Mouse (Mus musculus): ENCODE measurements around the gene Necab2.

The Necab2 gene

GRCm38 (mm10) chr8:119449627-119450026, 3.1 kb downstream of the Necab2 start:
- no peaks in the 10 kb centered on the region for H3K9me3 ChIP-seq (ENCODE audit: low read length)
- H3K27me3 ChIP-seq (ENCODE audit: insufficient read depth, low read length), result peaks cover 59% of the 10 kb centered on the region
- TF ChIP-seq POU5F1 (IDR thresholded peaks at IDR 0.05; ENCODE audit: borderline replicate concordance, low read length) (no peak), CTCF (conservative IDR thresholded peaks at IDR 0.05; ENCODE audit: low read length) (no peak), NANOG (IDR thresholded peaks at IDR 0.05; ENCODE audit: borderline replicate concordance, low read length) (no peak)
- H3K4me1 ChIP-seq (replicated peaks; ENCODE audit: low read depth, low read length), result peaks cover 44% of the 10 kb centered on the region
- no peak overlapping the region for H3K4me3 ChIP-seq (replicated peaks; ENCODE audit: low read length)
- no peaks in the 10 kb centered on the region for H3K36me3 ChIP-seq (ENCODE audit: insufficient read depth, low read length)

DNA sequence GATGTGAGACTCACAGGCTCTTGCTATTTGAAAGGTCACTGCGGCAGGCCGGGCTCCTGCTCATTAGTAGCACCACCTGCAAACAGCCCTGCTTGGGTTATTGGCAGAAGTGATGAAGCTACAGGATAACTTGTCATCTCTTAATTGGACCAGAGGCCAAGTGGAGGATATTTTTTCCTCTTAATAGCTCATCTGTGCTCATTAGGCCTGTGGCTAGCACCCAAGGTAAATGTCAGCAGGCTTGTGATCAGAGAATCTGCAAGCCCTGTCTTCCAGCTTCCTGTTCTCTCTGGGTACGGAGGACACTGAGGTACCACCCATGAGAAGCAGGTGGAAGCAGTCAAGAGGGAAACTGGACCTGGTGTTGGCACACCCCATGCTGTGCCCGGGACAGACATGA, 4.6 kb downstream of the Necab2 start:
- Histone ChIP-seq H3K4me3 (replicated peaks; ENCODE audit: low read length) (no peak overlapping the region), H3K9me3 (ENCODE audit: low read length) (no peaks in the 10 kb centered on the region), H3K4me1 (replicated peaks; ENCODE audit: low read depth, low read length) (peaks cover 33% of the 10 kb centered on the region), H3K36me3 (ENCODE audit: insufficient read depth, low read length) (no peaks in the 10 kb centered on the region), H3K27me3 (ENCODE audit: insufficient read depth, low read length) (peaks cover 45% of the 10 kb centered on the region)
- no peak for TF ChIP-seq POU5F1 (IDR thresholded peaks at IDR 0.05; ENCODE audit: borderline replicate concordance, low read length)
- no peak for TF ChIP-seq CTCF (conservative IDR thresholded peaks at IDR 0.05; ENCODE audit: low read length)
- TF ChIP-seq NANOG (IDR thresholded peaks at IDR 0.05; ENCODE audit: borderline replicate concordance, low read length), result no peak

- peaks cover 22% of the 10 kb centered on the region for H3K4me1 ChIP-seq (replicated peaks; ENCODE audit: low read depth, low read length)
- no peaks in the 10 kb centered on the region for H3K36me3 ChIP-seq (ENCODE audit: insufficient read depth, low read length)
- H3K4me3 ChIP-seq (replicated peaks; ENCODE audit: low read length), result no peak overlapping the region
- H3K27me3 ChIP-seq (ENCODE audit: insufficient read depth, low read length), result peaks cover 33% of the 10 kb centered on the region
- TF ChIP-seq CTCF (conservative IDR thresholded peaks at IDR 0.05; ENCODE audit: low read length) (no peak), POU5F1 (IDR thresholded peaks at IDR 0.05; ENCODE audit: borderline replicate concordance, low read length) (no peak), NANOG (IDR thresholded peaks at IDR 0.05; ENCODE audit: borderline replicate concordance, low read length) (no peak)
- H3K9me3 ChIP-seq (ENCODE audit: low read length), result no peaks in the 10 kb centered on the region
Measured at GRCm38 (mm10) chr8:119452919-119453318, 6.4 kb downstream of the Necab2 start.

DNA sequence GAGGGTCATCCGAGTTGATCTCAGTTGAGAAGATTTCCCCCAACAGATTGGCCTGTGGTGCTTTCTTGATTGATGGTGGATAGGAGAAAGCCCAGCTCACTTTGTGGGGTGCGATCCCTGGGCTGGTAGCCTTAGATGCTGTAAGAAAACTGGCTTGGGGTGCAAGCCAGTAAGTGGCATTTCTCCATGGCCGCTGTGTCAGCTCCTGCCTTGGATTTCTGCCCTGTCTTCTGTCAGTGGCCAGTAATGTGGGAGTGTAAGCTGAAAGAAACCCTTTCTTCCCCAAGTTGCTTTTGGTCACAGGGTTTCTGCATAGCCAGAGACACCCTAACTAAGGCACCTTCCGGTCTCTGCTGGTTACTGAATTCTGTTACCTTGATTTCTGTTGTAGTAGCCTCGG, 9.5 kb downstream of the Necab2 start:
- Histone ChIP-seq H3K27me3 (ENCODE audit: insufficient read depth, low read length) (peaks cover 10% of the 10 kb centered on the region; the same call in 1 of the 2 replicates), H3K36me3 (ENCODE audit: insufficient read depth, low read length) (no peaks in the 10 kb centered on the region), H3K4me1 (replicated peaks; ENCODE audit: low read depth, low read length) (peaks cover 10% of the 10 kb centered on the region; the same call in 1 of the 2 replicates), H3K4me3 (replicated peaks; ENCODE audit: low read length) (no peak overlapping the region), H3K9me3 (ENCODE audit: low read length) (no peaks in the 10 kb centered on the region)
- TF ChIP-seq NANOG (IDR thresholded peaks at IDR 0.05; ENCODE audit: borderline replicate concordance, low read length) (no peak), CTCF (conservative IDR thresholded peaks at IDR 0.05; ENCODE audit: low read length) (no peak), POU5F1 (IDR thresholded peaks at IDR 0.05; ENCODE audit: borderline replicate concordance, low read length) (no peak)

GRCm38 (mm10) chr8:119459724-119460123, 13.2 kb downstream of the Necab2 start:
- TF ChIP-seq POU5F1 (IDR thresholded peaks at IDR 0.05; ENCODE audit: borderline replicate concordance, low read length) (no peak), NANOG (IDR thresholded peaks at IDR 0.05; ENCODE audit: borderline replicate concordance, low read length) (no peak), CTCF (conservative IDR thresholded peaks at IDR 0.05; ENCODE audit: low read length) (no peak)
- Histone ChIP-seq H3K9me3 (ENCODE audit: low read length) (no peaks in the 10 kb centered on the region), H3K4me1 (replicated peaks; ENCODE audit: low read depth, low read length) (peaks cover 22% of the 10 kb centered on the region; the same call in 1 of the 2 replicates)

GRCm38 (mm10) chr8:119461356-119461755, 14.8 kb downstream of the Necab2 start:
- Histone ChIP-seq H3K27me3 (ENCODE audit: insufficient read depth, low read length) (peaks cover 17% of the 10 kb centered on the region), H3K36me3 (ENCODE audit: insufficient read depth, low read length) (no peaks in the 10 kb centered on the region), H3K9me3 (ENCODE audit: low read length) (no peaks in the 10 kb centered on the region), H3K4me1 (replicated peaks; ENCODE audit: low read depth, low read length) (peaks cover 38% of the 10 kb centered on the region), H3K4me3 (replicated peaks; ENCODE audit: low read length) (no peak overlapping the region)
- TF ChIP-seq NANOG (IDR thresholded peaks at IDR 0.05; ENCODE audit: borderline replicate concordance, low read length) (no peak), POU5F1 (IDR thresholded peaks at IDR 0.05; ENCODE audit: borderline replicate concordance, low read length) (no peak), CTCF (conservative IDR thresholded peaks at IDR 0.05; ENCODE audit: low read length) (no peak)

More at GRCm38 (mm10) chr8:119459724-119460123, 13.2 kb downstream of the Necab2 start:
- Histone ChIP-seq H3K4me3 (replicated peaks; ENCODE audit: low read length) (no peak overlapping the region), H3K27me3 (ENCODE audit: insufficient read depth, low read length) (peaks cover 11% of the 10 kb centered on the region), H3K36me3 (ENCODE audit: insufficient read depth, low read length) (no peaks in the 10 kb centered on the region)

GRCm38 (mm10) chr8:119463709-119464108, 17.2 kb downstream of the Necab2 start:
- TF ChIP-seq POU5F1 (IDR thresholded peaks at IDR 0.05; ENCODE audit: borderline replicate concordance, low read length) (no peak), CTCF (conservative IDR thresholded peaks at IDR 0.05; ENCODE audit: low read length) (no peak), NANOG (IDR thresholded peaks at IDR 0.05; ENCODE audit: borderline replicate concordance, low read length) (no peak)
- no peak overlapping the region for H3K4me3 ChIP-seq (replicated peaks; ENCODE audit: low read length)
- H3K9me3 ChIP-seq (ENCODE audit: low read length), result no peaks in the 10 kb centered on the region
- H3K36me3 ChIP-seq (ENCODE audit: insufficient read depth, low read length), result no peaks in the 10 kb centered on the region
- H3K4me1 ChIP-seq (replicated peaks; ENCODE audit: low read depth, low read length), result peaks cover 46% of the 10 kb centered on the region
- peaks cover 33% of the 10 kb centered on the region for H3K27me3 ChIP-seq (ENCODE audit: insufficient read depth, low read length)

- no peak for TF ChIP-seq NANOG (IDR thresholded peaks at IDR 0.05; ENCODE audit: borderline replicate concordance, low read length)
- no peak for TF ChIP-seq CTCF (conservative IDR thresholded peaks at IDR 0.05; ENCODE audit: low read length)
- TF ChIP-seq POU5F1 (IDR thresholded peaks at IDR 0.05; ENCODE audit: borderline replicate concordance, low read length), result no peak
- peaks cover 43% of the 10 kb centered on the region for H3K27me3 ChIP-seq (ENCODE audit: insufficient read depth, low read length)
Measured at GRCm38 (mm10) chr8:119466105-119466504, 19.6 kb downstream of the Necab2 start.

DNA sequence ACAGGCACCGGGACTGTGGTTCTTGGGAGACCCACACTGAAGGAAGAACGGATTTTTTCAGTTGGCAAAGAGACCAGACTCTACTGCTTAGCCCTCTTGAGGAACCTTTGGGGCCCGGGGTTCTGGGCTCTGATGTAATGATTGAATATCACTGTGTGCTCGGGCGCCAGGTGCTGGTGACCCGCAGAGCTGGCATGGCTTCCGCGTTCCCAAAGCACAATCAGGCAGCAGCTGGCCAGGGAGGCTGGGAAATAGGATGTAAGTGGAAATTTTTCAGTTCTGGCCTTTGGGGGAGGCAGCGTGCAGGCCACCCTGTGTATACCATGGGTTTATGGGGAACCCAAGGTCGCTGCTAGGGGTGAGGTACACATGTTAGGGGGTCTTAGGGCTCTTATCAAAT, 20.3 kb downstream of the Necab2 start:
- Histone ChIP-seq H3K9me3 (ENCODE audit: low read length) (no peaks in the 10 kb centered on the region), H3K27me3 (ENCODE audit: insufficient read depth, low read length) (peaks cover 46% of the 10 kb centered on the region), H3K4me3 (replicated peaks; ENCODE audit: low read length) (peak overlapping the region; percentile 61), H3K36me3 (ENCODE audit: insufficient read depth, low read length) (no peaks in the 10 kb centered on the region), H3K4me1 (replicated peaks; ENCODE audit: low read depth, low read length) (peaks cover 65% of the 10 kb centered on the region)
- TF ChIP-seq POU5F1 (IDR thresholded peaks at IDR 0.05; ENCODE audit: borderline replicate concordance, low read length), result no peak
- TF ChIP-seq NANOG (IDR thresholded peaks at IDR 0.05; ENCODE audit: borderline replicate concordance, low read length), result no peak
- no peak for TF ChIP-seq CTCF (conservative IDR thresholded peaks at IDR 0.05; ENCODE audit: low read length)

More at GRCm38 (mm10) chr8:119466105-119466504, 19.6 kb downstream of the Necab2 start:
- peaks cover 58% of the 10 kb centered on the region for H3K4me1 ChIP-seq (replicated peaks; ENCODE audit: low read depth, low read length)
- no peaks in the 10 kb centered on the region for H3K36me3 ChIP-seq (ENCODE audit: insufficient read depth, low read length)
- H3K9me3 ChIP-seq (ENCODE audit: low read length), result no peaks in the 10 kb centered on the region
- peak overlapping the region; percentile 61 for H3K4me3 ChIP-seq (replicated peaks; ENCODE audit: low read length)

Measured in E14TG2a.4 (cell line).